Mouse (Mus musculus) lung, postnatal 0 days (tissue): ENCODE data around the gene Acd.
A peak's percentile ranks its signal among the peaks of the same experiment; 100 is the strongest.

Source experiments
- CTCF ChIP-seq: IDR thresholded peaks from 2 replicates; pipeline ENCODE4 v1.5.1; 2016; ENCODE audit warnings: antibody characterized with exemption, mild to moderate bottlenecking
- EP300 ChIP-seq: IDR thresholded peaks from 2 replicates; pipeline ENCODE4 v1.6.1; 2016; ENCODE audit warnings: antibody characterized with exemption, mild to moderate bottlenecking, control low read depth

GRCm38 (mm10) chr8:105677891-105678290 is 23.0 kb downstream of the Acd start:
- TF ChIP-seq CTCF = peak; percentile 38
- no peak for TF ChIP-seq EP300
